Mouse (Mus musculus) limb, embryonic 15.5 days (tissue): ENCODE data around the gene Sec24d. TPM values are rescaled to one million over a fixed set of nuclear protein-coding genes. Genes with fewer than 3 reads are reported as not detected.
"Not testable (repeated sequence)": the region's sequence is repeated elsewhere in the genome, so short reads cannot be mapped to it uniquely, and the experiment has no call there.

Experiments
- ATAC-seq: fragments of 200-750 bp; cut with Nextera tagmentation; 2 replicates; pipeline ENCODE4 v1.8.0; 2017; ENCODE audit warnings: low read depth, moderate TSS enrichment; ENCODE audit not compliant: insufficient number of reproducible peaks, low FRiP score, low TSS enrichment
- H3K27ac ChIP-seq: fragments of 300-500 bp; sonication (generic); 2 replicates; pipeline ENCODE4 v1.5.1; 2015; ENCODE audit warnings: moderate library complexity, mild to moderate bottlenecking, inconsistent platforms
- H3K27me3 ChIP-seq: fragments of 300-500 bp; sonication (generic); 2 replicates; pipeline ENCODE4 v1.6.1; 2015; ENCODE audit warnings: inconsistent platforms
- H3K36me3 ChIP-seq: fragments of 300-500 bp; sonication (generic); 2 replicates; pipeline ENCODE4 v1.6.1; 2015; ENCODE audit warnings: inconsistent platforms
- H3K4me1 ChIP-seq: fragments of 300-500 bp; sonication (generic); 2 replicates; pipeline ENCODE4 v1.6.1; 2015; ENCODE audit warnings: inconsistent platforms
- H3K4me2 ChIP-seq: fragments of 300-500 bp; sonication (generic); 2 replicates; pipeline ENCODE4 v1.6.1; 2015; ENCODE audit warnings: mild to moderate bottlenecking, inconsistent platforms
- H3K4me3 ChIP-seq: fragments of 300-500 bp; sonication (generic); 2 replicates; pipeline ENCODE4 v1.5.1; 2015; ENCODE audit warnings: mild to moderate bottlenecking, inconsistent platforms
- H3K9ac ChIP-seq: fragments of 300-500 bp; sonication (generic); 2 replicates; pipeline ENCODE4 v1.6.1; 2015; ENCODE audit warnings: inconsistent platforms
- H3K9me3 ChIP-seq: fragments of 300-500 bp; sonication (generic); 2 replicates; pipeline ENCODE4 v1.6.1; 2016; ENCODE audit warnings: inconsistent platforms
- WGBS: fragments of 180-500 bp; shearing (Covaris S2); methylation state at CpG from one replicate; pipeline ENCODE4 v1.1.7; 2015; 5-methylcytosine and 5-hydroxymethylcytosine counted together
- polyA plus RNA-seq: library from polyadenylated mRNA; unstranded; fragments of >200 nt; fragmentation: Nextera tagmentation; extraction: Ambion mirVana; gene quantifications from 2 replicates; pipeline ENCODE4 v1.2.1, GENCODE M21; 2015

Sec24d gene
- polyA plus RNA-seq, 1 experiment from 2014 or later: 117 TPM

GRCm38 (mm10) chr3:123348080-123348802, 81.0 kb downstream of the Sec24d start:
- Histone ChIP-seq H3K9ac (no peak overlapping the region), H3K27ac (no peak overlapping the region), H3K9me3 (no peaks in the 10 kb centered on the region), H3K4me1 (no peaks in the 10 kb centered on the region), H3K4me3 (no peak overlapping the region), H3K36me3 (peaks cover 72% of the 10 kb centered on the region), H3K27me3 (no peaks in the 10 kb centered on the region), H3K4me2 (no peak overlapping the region)
- no peak for ATAC-seq
- 81% methylated on average over 12 of the region's 12 CpGs for WGBS

GRCm38 (mm10) chr3:123350602-123351001, 83.3 kb downstream of the Sec24d start:
- H3K27me3 ChIP-seq: no peaks in the 10 kb centered on the region
- no peak for ATAC-seq
- H3K4me3 ChIP-seq: no peak overlapping the region
- no peak overlapping the region for H3K4me2 ChIP-seq
- 76% methylated on average over 8 of the region's 8 CpGs for WGBS
- H3K4me1 ChIP-seq: no peaks in the 10 kb centered on the region
- H3K9me3 ChIP-seq: no peaks in the 10 kb centered on the region
- peaks cover 76% of the 10 kb centered on the region for H3K36me3 ChIP-seq
- no peak overlapping the region for H3K9ac ChIP-seq
- H3K27ac ChIP-seq: no peak overlapping the region

- no peak for ATAC-seq
- no peaks in the 10 kb centered on the region for H3K4me1 ChIP-seq
- H3K27ac ChIP-seq: no peak overlapping the region
- H3K36me3 ChIP-seq: peaks cover 78% of the 10 kb centered on the region
- H3K4me3 ChIP-seq: no peak overlapping the region
- no peak overlapping the region for H3K4me2 ChIP-seq
- no peaks in the 10 kb centered on the region for H3K9me3 ChIP-seq
- H3K27me3 ChIP-seq: no peaks in the 10 kb centered on the region
- 68% methylated on average over 2 of the region's 2 CpGs for WGBS
- H3K9ac ChIP-seq: no peak overlapping the region
Observed at GRCm38 (mm10) chr3:123351519-123351918, 84.3 kb downstream of the Sec24d start.

GRCm38 (mm10) chr3:123353183-123353582, 85.9 kb downstream of the Sec24d start:
- no peak for ATAC-seq
- no peak overlapping the region for H3K9ac ChIP-seq
- H3K4me1 ChIP-seq: no peaks in the 10 kb centered on the region
- no peaks in the 10 kb centered on the region for H3K9me3 ChIP-seq
- 68% methylated on average over 6 of the region's 6 CpGs for WGBS
- H3K4me2 ChIP-seq: no peak overlapping the region
- no peak overlapping the region for H3K27ac ChIP-seq
- peaks cover 84% of the 10 kb centered on the region for H3K36me3 ChIP-seq
- no peak overlapping the region for H3K4me3 ChIP-seq
- no peaks in the 10 kb centered on the region for H3K27me3 ChIP-seq

GRCm38 (mm10) chr3:123353661-123354060, 86.4 kb downstream of the Sec24d start:
- no peaks in the 10 kb centered on the region for H3K9me3 ChIP-seq
- no peak for ATAC-seq
- H3K27ac ChIP-seq: no peak overlapping the region
- no peak overlapping the region for H3K9ac ChIP-seq
- peaks cover 84% of the 10 kb centered on the region for H3K36me3 ChIP-seq
- no peak overlapping the region for H3K4me2 ChIP-seq
- no peaks in the 10 kb centered on the region for H3K27me3 ChIP-seq
- no peak overlapping the region for H3K4me3 ChIP-seq
- H3K4me1 ChIP-seq: no peaks in the 10 kb centered on the region
- WGBS: 94% methylated on average over 12 of the region's 12 CpGs

GRCm38 (mm10) chr3:123354388-123354787, 87.1 kb downstream of the Sec24d start:
- no peak overlapping the region for H3K4me2 ChIP-seq
- WGBS: 86% methylated on average over 9 of the region's 9 CpGs
- H3K36me3 ChIP-seq: peaks cover 84% of the 10 kb centered on the region
- no peak overlapping the region for H3K4me3 ChIP-seq
- no peaks in the 10 kb centered on the region for H3K27me3 ChIP-seq
- H3K9me3 ChIP-seq: no peaks in the 10 kb centered on the region
- no peak overlapping the region for H3K9ac ChIP-seq
- H3K27ac ChIP-seq: no peak overlapping the region
- H3K4me1 ChIP-seq: no peaks in the 10 kb centered on the region
- no peak for ATAC-seq

GRCm38 (mm10) chr3:123356377-123356991, 89.2 kb downstream of the Sec24d start:
- H3K27ac ChIP-seq: no peak overlapping the region
- no peaks in the 10 kb centered on the region for H3K27me3 ChIP-seq
- H3K4me3 ChIP-seq: no peak overlapping the region
- H3K4me1 ChIP-seq: no peaks in the 10 kb centered on the region
- WGBS: 78% methylated on average over 4 of the region's 4 CpGs
- no peak overlapping the region for H3K4me2 ChIP-seq
- no peak overlapping the region for H3K9ac ChIP-seq
- ATAC-seq: no peak
- peaks cover 82% of the 10 kb centered on the region for H3K36me3 ChIP-seq
- no peaks in the 10 kb centered on the region for H3K9me3 ChIP-seq

- ATAC-seq, H3K27ac ChIP-seq, H3K9me3 ChIP-seq, H3K4me3 ChIP-seq, H3K27me3 ChIP-seq, H3K9ac ChIP-seq, H3K4me1 ChIP-seq, H3K4me2 ChIP-seq: not testable (repeated sequence)
- WGBS: 85% methylated on average over 2 of the region's 2 CpGs
- H3K36me3 ChIP-seq: peaks cover 64% of the 10 kb centered on the region
Observed at GRCm38 (mm10) chr3:123366820-123367219, 99.6 kb downstream of the Sec24d start.

- no peak overlapping the region for H3K4me3 ChIP-seq
- no peak for ATAC-seq
- no peaks in the 10 kb centered on the region for H3K27me3 ChIP-seq
- peaks cover 45% of the 10 kb centered on the region for H3K36me3 ChIP-seq
- peaks cover 3% of the 10 kb centered on the region; the same call in 1 of the 2 replicates for H3K4me1 ChIP-seq
- no peak overlapping the region for H3K27ac ChIP-seq
- H3K9ac ChIP-seq: no peak overlapping the region
- H3K9me3 ChIP-seq: no peaks in the 10 kb centered on the region
- 71% methylated on average over 12 of the region's 12 CpGs for WGBS
- no peak overlapping the region for H3K4me2 ChIP-seq
Observed at GRCm38 (mm10) chr3:123369161-123369560, 101.9 kb downstream of the Sec24d start.

- H3K9ac ChIP-seq: no peak overlapping the region
- H3K9me3 ChIP-seq: no peaks in the 10 kb centered on the region
- WGBS: 94% methylated on average over 5 of the region's 5 CpGs
- no peak overlapping the region for H3K4me3 ChIP-seq
- no peak overlapping the region for H3K4me2 ChIP-seq
- H3K27me3 ChIP-seq: no peaks in the 10 kb centered on the region
- H3K36me3 ChIP-seq: peaks cover 45% of the 10 kb centered on the region
- ATAC-seq: no peak
- H3K4me1 ChIP-seq: peaks cover 3% of the 10 kb centered on the region; the same call in 1 of the 2 replicates
- no peak overlapping the region for H3K27ac ChIP-seq
Observed at GRCm38 (mm10) chr3:123370927-123371326, 103.7 kb downstream of the Sec24d start.

- H3K4me2 ChIP-seq: no peak overlapping the region
- H3K27ac ChIP-seq: no peak overlapping the region
- no peaks in the 10 kb centered on the region for H3K27me3 ChIP-seq
- peaks cover 3% of the 10 kb centered on the region; the same call in 1 of the 2 replicates for H3K4me1 ChIP-seq
- no peak for ATAC-seq
- WGBS: 32% methylated on average over 11 of the region's 11 CpGs
- H3K9me3 ChIP-seq: no peaks in the 10 kb centered on the region
- H3K9ac ChIP-seq: no peak overlapping the region
- H3K4me3 ChIP-seq: no peak overlapping the region
- H3K36me3 ChIP-seq: peaks cover 37% of the 10 kb centered on the region
Observed at GRCm38 (mm10) chr3:123371766-123372535, 104.7 kb downstream of the Sec24d start.

- Histone ChIP-seq H3K9ac (no peak overlapping the region), H3K27me3 (no peaks in the 10 kb centered on the region), H3K36me3 (peaks cover 31% of the 10 kb centered on the region), H3K9me3 (no peaks in the 10 kb centered on the region), H3K4me2 (no peak overlapping the region), H3K4me3 (no peak overlapping the region), H3K4me1 (peaks cover 3% of the 10 kb centered on the region; the same call in 1 of the 2 replicates), H3K27ac (no peak overlapping the region)
- ATAC-seq: no peak
- WGBS: 97% methylated on average over 3 of the region's 3 CpGs
Observed at GRCm38 (mm10) chr3:123376562-123376961, 109.3 kb downstream of the Sec24d start.
